In genomic region chr10:122578209-122579001, GRCm38 (mm10) we compare ENCODE assay signal across 8 mouse cellular contexts.
DNase-seq lines count a peak whose midpoint lies in the region; TF ChIP-seq lines count a peak whose summit lies in the region.

No protein-coding gene starts in this region.

- no peaks in the 10 kb centered on the region for H3K36me3 ChIP-seq in liver, adult 2 months (ENCODE audit: control insufficient read depth, insufficient read depth, low read length)

- no peaks in the 10 kb centered on the region for H3K27me3 ChIP-seq in cerebellum, adult 2 months (ENCODE audit: control insufficient read depth, insufficient read depth, low read length)
- no peaks in the 10 kb centered on the region for H3K27me3 ChIP-seq in liver, adult 2 months (ENCODE audit: control insufficient read depth, insufficient read depth, low read length)

- H3K79me2 ChIP-seq in liver, adult 2 months (ENCODE audit: control insufficient read depth, insufficient read depth, low read length): no peaks in the 10 kb centered on the region

- no peak for TF ChIP-seq POLR2A in cerebellum, adult 2 months (IDR thresholded peaks at IDR 0.05; ENCODE audit: borderline replicate concordance, insufficient read depth, low read length)
- no peak for TF ChIP-seq POLR2A in liver, adult 2 months (IDR thresholded peaks at IDR 0.05; ENCODE audit: extremely low read depth, insufficient read depth, low read length)

- DNase-seq in cerebellum, adult 2 months: no peak
- no peak for DNase-seq in cerebellum, adult 11-12 months
- DNase-seq in retina, embryonic 14.5 days (ENCODE audit: low spot score): peak; percentile 38
- DNase-seq in retina, postnatal 1 day: no peak
- no peak for DNase-seq in liver, adult 2 months (ENCODE audit: extremely low read depth, low read depth, low spot score)
- DNase-seq in urinary bladder, postnatal 36 days (ENCODE audit: low spot score in 2 of 2): peak; percentile 26 to 34
- DNase-seq in adrenal gland, postnatal 10 days: no peak
- no peak for DNase-seq in spleen, postnatal 4 days (ENCODE audit: low spot score in 2 of 2)

- H3K9ac ChIP-seq in liver, adult 2 months (ENCODE audit: low read depth, low read length): no peak overlapping the region

- no peak overlapping the region for H3K4me3 ChIP-seq in cerebellum, adult 2 months (replicated peaks; ENCODE audit: insufficient read depth, low read depth, low read length)
- H3K4me3 ChIP-seq in liver, adult 2 months (ENCODE audit: insufficient read depth, low read depth, low read length): no peak overlapping the region

- peak; percentile 8; the same call in 1 of the 2 replicates for TF ChIP-seq CTCF in cerebellum, adult 2 months (IDR thresholded peaks at IDR 0.05; ENCODE audit: borderline replicate concordance, insufficient read depth, low read depth, low read length)
- peak; percentile 19 for TF ChIP-seq CTCF in liver, adult 2 months (IDR thresholded peaks at IDR 0.05; ENCODE audit: low read depth, low read length)

- H3K4me1 ChIP-seq in cerebellum, adult 2 months (ENCODE audit: control insufficient read depth, insufficient read depth, low read length): no peaks in the 10 kb centered on the region
- H3K4me1 ChIP-seq in liver, adult 2 months (ENCODE audit: control insufficient read depth, insufficient read depth, low read length): no peaks in the 10 kb centered on the region

- WGBS in cerebellum, adult 2 months: 70% methylated on average over 24 of the region's 24 CpGs
- WGBS in liver, adult 2 months: 59% methylated on average over 24 of the region's 24 CpGs

- H3K27ac ChIP-seq in cerebellum, adult 2 months (ENCODE audit: insufficient read depth, low read length): no peak overlapping the region
- H3K27ac ChIP-seq in liver, adult 2 months (replicated peaks; ENCODE audit: insufficient read depth, low read depth, low read length): no peak overlapping the region

Comparison
In these comparisons a context has a peak if more than half of its experiments do, and no peak if none do; other contexts are left out.
1. DNase-seq: peak in retina, embryonic 14.5 days (single experiment) and urinary bladder, postnatal 36 days (2 of 2); none in cerebellum, adult 2 months (0 of 2), cerebellum, adult 11-12 months (single experiment), retina, postnatal 1 day (single experiment), liver, adult 2 months (single experiment), adrenal gland, postnatal 10 days (single experiment) and spleen, postnatal 4 days (0 of 2).